Mouse (Mus musculus) stomach, postnatal 0 days (tissue): ENCODE data around the gene Sirt2. TPM values are rescaled to one million over a fixed set of nuclear protein-coding genes. Genes with fewer than 3 reads are reported as not detected.

Source experiments
- ATAC-seq: fragments of 200-750 bp; cut with Nextera tagmentation; 2 replicates; pipeline ENCODE4 v1.8.0; 2017; ENCODE audit not compliant: low FRiP score, low TSS enrichment
- DNase-seq: peaks from one replicate; pipeline ENCODE4 v3.0.0-alpha.2; 2016; ENCODE audit warnings: low spot score
- H3K27ac ChIP-seq: fragments of 300-500 bp; sonication (generic); replicated peaks from 2 replicates; pipeline ENCODE4 v1.5.1; 2014; ENCODE audit warnings: mild to moderate bottlenecking, control low read depth
- H3K27me3 ChIP-seq: fragments of 300-500 bp; sonication (generic); 2 replicates; pipeline ENCODE4 v1.6.1; 2014; ENCODE audit warnings: low read length; ENCODE audit not compliant: control insufficient read depth, insufficient read depth
- H3K36me3 ChIP-seq: fragments of 300-500 bp; sonication (generic); 2 replicates; pipeline ENCODE4 v1.6.1; 2014; ENCODE audit warnings: low read length, mixed read lengths; ENCODE audit not compliant: control insufficient read depth, insufficient read depth
- H3K4me1 ChIP-seq: fragments of 300-500 bp; sonication (generic); replicated peaks from 2 replicates; pipeline ENCODE4 v1.6.1; 2014; ENCODE audit warnings: antibody characterized with exemption; ENCODE audit not compliant: control insufficient read depth, insufficient read depth
- H3K4me2 ChIP-seq: fragments of 300-500 bp; sonication (generic); replicated peaks from 2 replicates; pipeline ENCODE4 v1.6.1; 2014; ENCODE audit warnings: low read depth, mild to moderate bottlenecking, control low read depth, moderate library complexity
- H3K4me3 ChIP-seq: fragments of 300-500 bp; sonication (generic); 2 replicates; pipeline ENCODE4 v1.5.1; 2014; ENCODE audit warnings: low read depth, low read length, control low read depth
- H3K9ac ChIP-seq: fragments of 300-500 bp; sonication (generic); 2 replicates; pipeline ENCODE4 v1.6.1; 2014; ENCODE audit warnings: mild to moderate bottlenecking, low read length, control low read depth, mixed read lengths
- H3K9me3 ChIP-seq: fragments of 300-500 bp; sonication (generic); 2 replicates; pipeline ENCODE4 v1.6.1; 2016; ENCODE audit warnings: low read length; ENCODE audit not compliant: control insufficient read depth
- CTCF ChIP-seq: IDR thresholded peaks from 2 replicates; pipeline ENCODE4 v1.5.1; 2016; ENCODE audit warnings: antibody characterized with exemption, low read depth, mild to moderate bottlenecking, moderate library complexity
- EP300 ChIP-seq: optimal IDR thresholded peaks from 2 replicates; pipeline ENCODE3; 2016; ENCODE audit warnings: antibody characterized with exemption
- WGBS: fragments of 180-500 bp; shearing (Covaris S2); extraction: QIAGEN DNeasy Blood & Tissue Kit; methylation state at CpG from one replicate; pipeline ENCODE4 v1.1.7; 2014; 5-methylcytosine and 5-hydroxymethylcytosine counted together
- polyA plus RNA-seq: library from polyadenylated mRNA; unstranded; fragments of >200 nt; fragmentation: Nextera tagmentation; extraction: Ambion mirVana; gene quantifications from 2 replicates; pipeline ENCODE4 v1.2.1, GENCODE M21; 2015

Gene Sirt2
- polyA plus RNA-seq, 1 experiment from 2014 or later, result 35.3 TPM

- H3K4me2 ChIP-seq, result no peak overlapping the region
- 36% methylated on average over 2 of the region's 2 CpGs for WGBS
- peak overlapping the region; percentile 96 for H3K27ac ChIP-seq
- no peak overlapping the region for H3K4me3 ChIP-seq
- ATAC-seq, result no peak
- H3K4me1 ChIP-seq, result no peaks in the 10 kb centered on the region
- peaks cover 30% of the 10 kb centered on the region for H3K36me3 ChIP-seq
- no peaks in the 10 kb centered on the region for H3K9me3 ChIP-seq
- no peaks in the 10 kb centered on the region for H3K27me3 ChIP-seq
- DNase-seq, result no peak
- no peak overlapping the region for H3K9ac ChIP-seq
- TF ChIP-seq EP300, result no peak
- no peak for TF ChIP-seq CTCF
These were observed 57.4 kb downstream of the Sirt2 start for GRCm38 (mm10) chr7:28823932-28824331.

- ATAC-seq (peak; percentile 79), DNase-seq (peak; percentile 94)
- Histone ChIP-seq H3K9ac (peak within 1 kb of the TSS; percentile 76), H3K36me3 (peaks cover 29% of the 10 kb centered on the region), H3K27ac (peak within 1 kb of the TSS; percentile 96), H3K27me3 (no peaks in the 10 kb centered on the region), H3K4me2 (peak within 1 kb of the TSS; percentile 54), H3K4me1 (no peaks in the 10 kb centered on the region), H3K9me3 (no peaks in the 10 kb centered on the region), H3K4me3 (peak within 1 kb of the TSS; percentile 50)
- 1% methylated on average over 33 of the region's 33 CpGs for WGBS
- TF ChIP-seq CTCF, result no peak
- TF ChIP-seq EP300, result peak; percentile 73
These were observed 58.6 kb downstream of the Sirt2 start, which contains the start of gene Ech1 for GRCm38 (mm10) chr7:28824941-28825685. Gene Ech1, plus strand, starts transcription at chr7:28825217.

- WGBS, result 30% methylated on average over 11 of the region's 11 CpGs
- TF ChIP-seq EP300 (no peak), CTCF (peak; percentile 39)
- Histone ChIP-seq H3K4me2 (peak overlapping the region; percentile 54), H3K9me3 (no peaks in the 10 kb centered on the region), H3K36me3 (peaks cover 23% of the 10 kb centered on the region), H3K4me3 (peak overlapping the region; percentile 50), H3K27ac (peak overlapping the region; percentile 96), H3K9ac (peak overlapping the region; percentile 76), H3K4me1 (no peaks in the 10 kb centered on the region), H3K27me3 (no peaks in the 10 kb centered on the region)
- ATAC-seq (no peak), DNase-seq (peak; percentile 38)
These were observed 59.3 kb downstream of the Sirt2 start for GRCm38 (mm10) chr7:28825686-28826401.

GRCm38 (mm10) chr7:28826402-28826772 is 59.9 kb downstream of the Sirt2 start:
- Histone ChIP-seq H3K9me3 (no peaks in the 10 kb centered on the region), H3K36me3 (peaks cover 22% of the 10 kb centered on the region), H3K27ac (peak overlapping the region; percentile 96), H3K9ac (no peak overlapping the region), H3K27me3 (no peaks in the 10 kb centered on the region), H3K4me2 (peak overlapping the region; percentile 54), H3K4me1 (no peaks in the 10 kb centered on the region), H3K4me3 (peak overlapping the region; percentile 50; the same call in 1 of the 2 replicates)
- WGBS, result 84% methylated on average over 7 of the region's 7 CpGs
- TF ChIP-seq CTCF (no peak), EP300 (no peak)
- ATAC-seq, result no peak
- peak; percentile 14 for DNase-seq

- Histone ChIP-seq H3K27me3 (no peaks in the 10 kb centered on the region), H3K4me3 (no peak overlapping the region), H3K36me3 (peaks cover 18% of the 10 kb centered on the region; the same call in 1 of the 2 replicates), H3K9me3 (no peaks in the 10 kb centered on the region), H3K27ac (no peak overlapping the region; the same call in 1 of the 2 replicates), H3K9ac (no peak overlapping the region), H3K4me1 (no peaks in the 10 kb centered on the region), H3K4me2 (no peak overlapping the region; the same call in 1 of the 2 replicates)
- ATAC-seq (no peak), DNase-seq (peak; percentile 47)
- TF ChIP-seq CTCF (no peak), EP300 (no peak)
- WGBS, result 35% methylated on average over 3 of the region's 3 CpGs
These were observed 60.8 kb downstream of the Sirt2 start for GRCm38 (mm10) chr7:28827338-28827737.

- H3K9me3 ChIP-seq, result no peaks in the 10 kb centered on the region
- H3K27ac ChIP-seq, result no peak overlapping the region
- H3K36me3 ChIP-seq, result peaks cover 12% of the 10 kb centered on the region; the same call in 1 of the 2 replicates
- TF ChIP-seq EP300 (no peak), CTCF (no peak)
- H3K27me3 ChIP-seq, result no peaks in the 10 kb centered on the region
- H3K4me3 ChIP-seq, result no peak overlapping the region
- no peak overlapping the region for H3K9ac ChIP-seq
- DNase-seq (peak; percentile 13), ATAC-seq (no peak)
- no peak overlapping the region for H3K4me2 ChIP-seq
- H3K4me1 ChIP-seq, result no peaks in the 10 kb centered on the region
- WGBS, result 90% methylated on average over 8 of the region's 8 CpGs
These were observed 63.3 kb downstream of the Sirt2 start for GRCm38 (mm10) chr7:28829821-28830220.
